Mouse (Mus musculus) small intestine, adult 2 months (tissue): ENCODE measurements around the gene Cfap43.

Source experiments
- CTCF ChIP-seq: fragments of 200-500 bp; IDR thresholded peaks from 2 replicates; pipeline ENCODE4 v1.5.1; 2012; ENCODE audit warnings: low read depth, mild to moderate bottlenecking, control low read depth, inconsistent platforms, low read length, moderate library complexity, mixed read lengths; ENCODE audit not compliant: insufficient replicate concordance, insufficient read length; ENCODE audit errors: extremely low read depth
- POLR2A ChIP-seq: fragments of 200-500 bp; IDR thresholded peaks from 2 replicates; pipeline ENCODE4 v1.6.1; 2012; ENCODE audit warnings: low read depth, mild to moderate bottlenecking, control low read depth, inconsistent platforms, low read length, moderate library complexity

DNA sequence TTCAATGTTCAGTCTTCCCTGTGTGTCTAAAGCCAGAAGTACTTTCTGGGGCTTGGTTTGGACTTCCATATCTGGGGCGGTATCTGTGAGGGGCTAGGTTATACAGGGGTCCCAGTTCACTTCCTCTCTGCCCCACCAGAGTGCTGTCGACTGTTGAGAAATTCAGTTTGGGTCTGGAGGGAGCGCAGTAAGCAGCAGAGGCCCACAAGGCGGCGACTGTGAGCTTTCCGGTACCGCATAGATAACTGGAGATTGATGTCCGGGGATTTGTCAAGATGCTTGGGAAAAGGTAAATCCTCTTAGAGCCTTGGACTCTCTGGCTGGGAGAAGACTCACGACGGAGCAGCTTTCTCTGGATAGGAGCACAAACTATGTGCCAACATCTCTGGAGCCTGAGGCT is 47.6 kb downstream of the Cfap43 start:
- peak; percentile 21; the same call in 1 of the 2 replicates for TF ChIP-seq CTCF
- TF ChIP-seq POLR2A: no peak
